Mouse (Mus musculus) embryonic facial prominence, embryonic 14.5 days (tissue): ENCODE data around the gene Phldb1. TPM values are rescaled to one million over a fixed set of nuclear protein-coding genes. Genes with fewer than 3 reads are reported as not detected.
"Not testable (repeated sequence)": the region's sequence is repeated elsewhere in the genome, so short reads cannot be mapped to it uniquely, and the experiment has no call there.

Experiments used
- ATAC-seq: fragments of 200-750 bp; cut with Nextera tagmentation; 2 replicates; pipeline ENCODE4 v1.8.0; 2017; ENCODE audit warnings: low read depth, moderate number of reproducible peaks, moderate TSS enrichment
- DNase-seq: peaks from one replicate; pipeline ENCODE4 v3.0.0-alpha.2; 2015; ENCODE audit warnings: low spot score
- H3K27ac ChIP-seq: fragments of 300-500 bp; sonication (generic); replicated peaks from 2 replicates; pipeline ENCODE4 v1.5.1; 2014; ENCODE audit warnings: low read depth, mild to moderate bottlenecking, low read length, moderate library complexity
- H3K27me3 ChIP-seq: fragments of 300-500 bp; sonication (generic); replicated peaks from 2 replicates; pipeline ENCODE4 v1.6.1; 2014; ENCODE audit warnings: low read length; ENCODE audit not compliant: control insufficient read depth, insufficient read depth
- H3K36me3 ChIP-seq: fragments of 300-500 bp; sonication (generic); 2 replicates; pipeline ENCODE4 v1.6.1; 2014; ENCODE audit warnings: low read length, mixed read lengths; ENCODE audit not compliant: control insufficient read depth, insufficient read depth
- H3K4me1 ChIP-seq: fragments of 300-500 bp; sonication (generic); 2 replicates; pipeline ENCODE4 v1.6.1; 2014; ENCODE audit warnings: antibody characterized with exemption, low read length; ENCODE audit not compliant: control insufficient read depth, insufficient read depth
- H3K4me2 ChIP-seq: fragments of 300-500 bp; sonication (generic); 2 replicates; pipeline ENCODE4 v1.6.1; 2014; ENCODE audit warnings: low read depth, mild to moderate bottlenecking, low read length, moderate library complexity, mixed read lengths
- H3K4me3 ChIP-seq: fragments of 300-500 bp; sonication (generic); 2 replicates; pipeline ENCODE4 v1.5.1; 2014; ENCODE audit warnings: low read depth, mild to moderate bottlenecking, low read length
- H3K9ac ChIP-seq: fragments of 300-500 bp; sonication (generic); 2 replicates; pipeline ENCODE4 v1.6.1; 2014; ENCODE audit warnings: low read depth, mild to moderate bottlenecking, low read length, moderate library complexity, mixed read lengths
- H3K9me3 ChIP-seq: fragments of 300-500 bp; sonication (generic); 2 replicates; pipeline ENCODE4 v1.6.1; 2016; ENCODE audit warnings: low read length; ENCODE audit not compliant: control insufficient read depth
- WGBS: fragments of 180-500 bp; shearing (Covaris S2); extraction: QIAGEN DNeasy Blood & Tissue Kit; methylation state at CpG from one replicate; pipeline ENCODE4 v1.1.7; 2014; 5-methylcytosine and 5-hydroxymethylcytosine counted together
- polyA plus RNA-seq: library from polyadenylated mRNA; unstranded; fragments of >200 nt; fragmentation: Nextera tagmentation; extraction: Ambion mirVana; gene quantifications from 2 replicates; pipeline ENCODE4 v1.2.1, GENCODE M21; 2014

Gene Phldb1
- polyA plus RNA-seq, 1 experiment from 2014 or later, result 40.3 TPM

- no peak for ATAC-seq
- WGBS, result 91% methylated on average over 8 of the region's 8 CpGs
- Histone ChIP-seq H3K4me1 (no peaks in the 10 kb centered on the region), H3K27ac (no peak overlapping the region), H3K27me3 (no peaks in the 10 kb centered on the region), H3K9ac (no peak overlapping the region), H3K36me3 (no peaks in the 10 kb centered on the region), H3K4me2 (no peak overlapping the region), H3K4me3 (no peak overlapping the region), H3K9me3 (no peaks in the 10 kb centered on the region)
- DNase-seq, result no peak
Measured at GRCm38 (mm10) chr9:44647026-44647425, 88.0 kb downstream of the Phldb1 start.

GRCm38 (mm10) chr9:44646366-44646765 is 88.6 kb downstream of the Phldb1 start:
- Histone ChIP-seq H3K4me2 (no peak overlapping the region), H3K27me3 (no peaks in the 10 kb centered on the region), H3K4me1 (no peaks in the 10 kb centered on the region), H3K4me3 (no peak overlapping the region), H3K27ac (no peak overlapping the region), H3K36me3 (no peaks in the 10 kb centered on the region), H3K9ac (no peak overlapping the region), H3K9me3 (no peaks in the 10 kb centered on the region)
- WGBS, result 83% methylated on average over 6 of the region's 6 CpGs
- DNase-seq (no peak), ATAC-seq (no peak)

GRCm38 (mm10) chr9:44645924-44646323 is 89.1 kb downstream of the Phldb1 start:
- no peak for DNase-seq
- Histone ChIP-seq H3K36me3 (0 out of 2 replicates have a peak, but pooled peaks cover 1% of the 10 kb centered on the region), H3K4me1 (no peaks in the 10 kb centered on the region), H3K9ac (no peak overlapping the region), H3K4me3 (no peak overlapping the region), H3K27me3 (no peaks in the 10 kb centered on the region), H3K4me2 (no peak overlapping the region), H3K27ac (no peak overlapping the region), H3K9me3 (no peaks in the 10 kb centered on the region)
- no peak for ATAC-seq
- 69% methylated on average over 15 of the region's 15 CpGs for WGBS

- H3K4me2 ChIP-seq, result no peak overlapping the region
- H3K27me3 ChIP-seq, result no peaks in the 10 kb centered on the region
- H3K4me1 ChIP-seq, result no peaks in the 10 kb centered on the region
- ATAC-seq, result no peak
- 0 out of 2 replicates have a peak, but pooled peaks cover 5% of the 10 kb centered on the region for H3K36me3 ChIP-seq
- H3K4me3 ChIP-seq, result no peak overlapping the region
- 74% methylated on average over 5 of the region's 5 CpGs for WGBS
- DNase-seq, result no peak
- H3K9ac ChIP-seq, result no peak overlapping the region
- H3K9me3 ChIP-seq, result no peaks in the 10 kb centered on the region
- H3K27ac ChIP-seq, result no peak overlapping the region
Measured at GRCm38 (mm10) chr9:44645481-44645880, 89.5 kb downstream of the Phldb1 start.

GRCm38 (mm10) chr9:44644186-44644585 is 90.8 kb downstream of the Phldb1 start:
- ATAC-seq (no peak), DNase-seq (no peak)
- no peak overlapping the region for H3K27ac ChIP-seq
- H3K9me3 ChIP-seq, result no peaks in the 10 kb centered on the region
- H3K27me3 ChIP-seq, result no peaks in the 10 kb centered on the region
- WGBS, result 82% methylated on average over 2 of the region's 2 CpGs
- no peak overlapping the region for H3K9ac ChIP-seq
- no peak overlapping the region for H3K4me3 ChIP-seq
- H3K36me3 ChIP-seq, result 0 out of 2 replicates have a peak, but pooled peaks cover 5% of the 10 kb centered on the region
- H3K4me2 ChIP-seq, result no peak overlapping the region
- H3K4me1 ChIP-seq, result no peaks in the 10 kb centered on the region

GRCm38 (mm10) chr9:44643103-44643502 is 91.9 kb downstream of the Phldb1 start:
- ATAC-seq, result no peak
- 91% methylated on average over 7 of the region's 7 CpGs for WGBS
- H3K4me2 ChIP-seq, result no peak overlapping the region
- H3K36me3 ChIP-seq, result peaks cover 13% of the 10 kb centered on the region
- H3K9me3 ChIP-seq, result no peaks in the 10 kb centered on the region
- H3K4me1 ChIP-seq, result no peaks in the 10 kb centered on the region
- no peak for DNase-seq
- H3K9ac ChIP-seq, result no peak overlapping the region
- H3K4me3 ChIP-seq, result no peak overlapping the region
- H3K27me3 ChIP-seq, result no peaks in the 10 kb centered on the region
- no peak overlapping the region for H3K27ac ChIP-seq

GRCm38 (mm10) chr9:44641616-44642015 is 93.4 kb downstream of the Phldb1 start:
- H3K27ac ChIP-seq, result no peak overlapping the region
- peaks cover 27% of the 10 kb centered on the region for H3K36me3 ChIP-seq
- H3K4me1 ChIP-seq, result no peaks in the 10 kb centered on the region
- H3K9ac ChIP-seq, result no peak overlapping the region
- DNase-seq (no peak), ATAC-seq (no peak)
- no peak overlapping the region for H3K4me2 ChIP-seq
- no peak overlapping the region for H3K4me3 ChIP-seq
- no peaks in the 10 kb centered on the region for H3K27me3 ChIP-seq
- no peaks in the 10 kb centered on the region for H3K9me3 ChIP-seq
- WGBS, result 91% methylated on average over 2 of the region's 2 CpGs

- 80% methylated on average over 3 of the region's 3 CpGs for WGBS
- H3K36me3 ChIP-seq, result peaks cover 34% of the 10 kb centered on the region
- no peak for DNase-seq
Measured at GRCm38 (mm10) chr9:44640646-44641357, 94.2 kb downstream of the Phldb1 start.

GRCm38 (mm10) chr9:44640028-44640427 is 95.0 kb downstream of the Phldb1 start:
- not testable (repeated sequence) for H3K9me3 ChIP-seq, H3K27me3 ChIP-seq, H3K4me1 ChIP-seq, H3K27ac ChIP-seq, H3K4me3 ChIP-seq, H3K9ac ChIP-seq, DNase-seq, ATAC-seq, H3K4me2 ChIP-seq
- 85% methylated on average over 1 of the region's 1 CpGs for WGBS
- peaks cover 42% of the 10 kb centered on the region for H3K36me3 ChIP-seq

More at GRCm38 (mm10) chr9:44640646-44641357, 94.2 kb downstream of the Phldb1 start:
- Histone ChIP-seq H3K9ac (no peak overlapping the region), H3K4me1 (no peaks in the 10 kb centered on the region), H3K27ac (no peak overlapping the region), H3K4me3 (no peak overlapping the region), H3K9me3 (no peaks in the 10 kb centered on the region), H3K4me2 (no peak overlapping the region), H3K27me3 (no peaks in the 10 kb centered on the region)
- ATAC-seq, result no peak
